Mouse (Mus musculus) Patski (cell line): Measurements from ENCODE around the gene Spp1. TPM values are rescaled to one million over a fixed set of nuclear protein-coding genes. Genes with fewer than 3 reads are reported as not detected.
A peak's percentile ranks its signal among the peaks of the same experiment; 100 is the strongest.

Experiments
- ATAC-seq: fragments of 100-300 bp; one replicate; pipeline ENCODE4 v1.8.0; 2021
- CTCF ChIA-PET: fragments of 350-600 bp; sonication (Branson Sonifier 250); formaldehyde crosslinking; loops from one replicate; lab custom pipeline; 2022; ENCODE audit warnings: inconsistent platforms; lab: Charles Lee
- POLR2A ChIA-PET: fragments of 350-600 bp; sonication (Branson Sonifier 250); formaldehyde crosslinking; loops from one replicate; lab custom pipeline; 2022; ENCODE audit warnings: antibody characterized with exemption, inconsistent platforms; lab: Charles Lee
- DNase-seq: peaks from one replicate; pipeline ENCODE4 v3.0.0-alpha.2; 2011; ENCODE audit warnings: low read depth, low spot score
- H3K27me3 ChIP-seq: fragments of 371-371 bp; one replicate; pipeline ENCODE4 v1.5.1; 2021
- CTCF ChIP-seq: fragments of 100-300 bp; IDR thresholded peaks from one replicate; pipeline ENCODE4 v1.5.1; 2021
- in situ Hi-C: fragments of 300-500 bp; cut with MboI; formaldehyde crosslinking; loops from 3 replicates; pipeline ENCODE4 v1.11.1; 2018; ENCODE audit warnings: low pct_unique_long_range_greater_than_20kb, mixed read lengths
- polyA plus RNA-seq: library from polyadenylated mRNA; unstranded; gene quantifications from one replicate; pipeline ENCODE4 v1.2.3, GENCODE M21; 2021

Gene Spp1
- polyA plus RNA-seq, 1 experiment from 2014 or later: 39,380 TPM

DNA sequence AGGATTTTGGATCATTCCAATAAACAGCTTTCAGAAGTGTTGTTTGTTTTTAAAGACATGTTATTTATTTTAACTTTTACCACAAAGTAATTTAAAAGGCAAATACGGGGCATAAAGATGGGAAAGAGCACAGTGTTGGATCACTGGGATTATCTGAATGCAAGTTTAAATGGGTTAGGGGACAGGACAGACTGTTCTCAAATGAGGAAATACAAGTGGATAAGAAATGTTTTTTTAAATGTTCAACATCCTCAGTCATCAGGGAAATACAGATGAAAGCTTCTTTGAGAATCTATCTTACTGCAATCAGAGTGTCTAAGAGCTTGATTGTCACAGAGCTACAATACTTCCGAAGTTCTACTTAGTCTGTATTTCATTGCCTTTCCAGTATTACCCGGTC lies 32.3 kb upstream of the Spp1 start:
- ATAC-seq: no peak
- no peak for TF ChIP-seq CTCF
- no peaks in the 10 kb centered on the region for H3K27me3 ChIP-seq
- POLR2A ChIA-PET: interaction anchor here (0.7 to 0.9 kb wide), 2 partner anchors 21 to 147 kb away, joined by 3 to 9 read pairs; no protein-coding TSS in a partner anchor
- in situ Hi-C loops: loop anchor here (5.0 to 25.0 kb wide), 3 partner anchors 35 to 1015 kb away; partner anchors contain the start of gene Spp1
- CTCF ChIA-PET: interaction anchor here (0.8 to 1.4 kb wide), 5 partner anchors 9 to 84 kb away, joined by 3 to 7 read pairs (median 3); partner anchors contain the start of gene Spp1
- no peak for DNase-seq

DNA sequence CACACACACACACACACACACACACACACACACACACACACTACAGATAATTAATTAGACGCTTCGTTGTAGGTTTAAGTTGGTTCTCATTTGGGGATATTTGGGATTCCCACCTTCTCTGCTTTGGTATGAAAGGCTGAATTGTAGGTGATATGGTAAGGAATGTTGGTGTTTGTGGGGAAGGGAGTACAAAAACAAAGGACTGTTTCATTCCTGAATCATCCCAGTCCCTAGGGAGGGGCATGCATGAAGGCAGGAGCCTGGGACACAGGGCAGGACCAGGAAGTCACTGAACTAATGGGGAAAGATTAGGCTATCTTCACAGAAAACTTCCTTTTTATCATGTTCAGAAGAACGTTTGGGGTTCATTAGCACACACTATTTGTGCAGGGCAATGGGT lies 31.6 kb upstream of the Spp1 start:
- H3K27me3 ChIP-seq: no peaks in the 10 kb centered on the region
- ChIA-PET CTCF (interaction anchor here (0.9 to 1.4 kb wide), 4 partner anchors 8 to 83 kb away, joined by 3 to 7 read pairs (median 3); partner anchors contain the start of gene Spp1), POLR2A (interaction anchor here (0.8 to 0.9 kb wide), 2 partner anchors 20 to 33 kb away, joined by 3 read pairs; no protein-coding TSS in a partner anchor)
- in situ Hi-C loops: loop anchor here (5.0 to 25.0 kb wide), 3 partner anchors 34 to 1016 kb away; partner anchors contain the start of gene Spp1
- TF ChIP-seq CTCF: no peak
- DNase-seq (no peak), ATAC-seq (no peak)

DNA sequence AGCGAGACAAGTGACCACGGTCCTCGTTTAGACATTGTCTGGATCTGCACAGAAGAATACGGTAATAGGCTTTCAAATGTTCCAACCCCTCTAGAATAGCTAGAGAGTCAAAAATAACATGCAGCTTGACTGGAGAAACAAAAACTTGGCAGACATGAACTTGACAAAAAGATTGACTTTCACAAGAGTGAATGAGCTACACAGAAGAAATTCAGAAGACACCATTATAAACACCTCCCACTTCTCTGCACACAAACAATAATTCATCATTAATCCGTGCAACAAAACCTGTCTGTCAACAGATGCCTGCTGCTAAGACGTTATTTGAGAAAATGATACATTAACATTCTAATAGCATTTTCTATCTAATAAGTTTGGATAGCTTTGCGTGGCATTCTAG lies 30.4 kb upstream of the Spp1 start:
- no peak for ATAC-seq
- POLR2A ChIA-PET: interaction anchor here (0.9 to 1.0 kb wide), 2 partner anchors 31 to 34 kb away, joined by 3 read pairs; no protein-coding TSS in a partner anchor
- no peak for TF ChIP-seq CTCF
- H3K27me3 ChIP-seq: no peaks in the 10 kb centered on the region
- in situ Hi-C loops: loop anchor here (5.0 to 25.0 kb wide), 3 partner anchors 33 to 1017 kb away; partner anchors contain the start of gene Spp1
- no peak for DNase-seq
- CTCF ChIA-PET: interaction anchor here (1.0 to 1.6 kb wide), 5 partner anchors 9 to 62 kb away, joined by 4 to 7 read pairs (median 5); no protein-coding TSS in a partner anchor

DNA sequence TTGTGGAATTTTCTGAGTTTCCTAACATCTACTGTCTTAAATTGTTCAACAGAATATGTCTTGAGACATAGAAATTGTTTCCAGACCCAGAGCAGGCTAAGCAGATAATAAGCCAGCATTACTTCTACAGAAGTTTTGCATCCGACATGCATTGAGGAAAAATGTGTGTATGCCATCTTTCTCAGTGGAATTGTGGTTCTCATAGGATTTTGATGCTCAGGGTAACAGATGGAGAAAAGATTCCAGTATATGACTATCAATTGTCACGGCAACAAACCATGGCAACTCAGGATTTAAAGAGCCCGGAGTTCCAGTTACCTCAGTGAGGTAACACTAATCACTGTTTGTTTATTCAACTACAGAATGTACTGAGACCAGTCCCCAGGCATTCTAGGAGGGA lies 29.9 kb upstream of the Spp1 start:
- no peak for ATAC-seq
- TF ChIP-seq CTCF: no peak
- CTCF ChIA-PET: interaction anchor here (1.3 to 1.7 kb wide), 4 partner anchors 9 to 59 kb away, joined by 3 to 7 read pairs (median 6); no protein-coding TSS in a partner anchor
- H3K27me3 ChIP-seq: no peaks in the 10 kb centered on the region
- no peak for DNase-seq
- POLR2A ChIA-PET: no interaction called here
- in situ Hi-C loops: loop anchor here (25.0 kb wide), 2 partner anchors 668 to 1018 kb away; no protein-coding TSS in a partner anchor

DNA sequence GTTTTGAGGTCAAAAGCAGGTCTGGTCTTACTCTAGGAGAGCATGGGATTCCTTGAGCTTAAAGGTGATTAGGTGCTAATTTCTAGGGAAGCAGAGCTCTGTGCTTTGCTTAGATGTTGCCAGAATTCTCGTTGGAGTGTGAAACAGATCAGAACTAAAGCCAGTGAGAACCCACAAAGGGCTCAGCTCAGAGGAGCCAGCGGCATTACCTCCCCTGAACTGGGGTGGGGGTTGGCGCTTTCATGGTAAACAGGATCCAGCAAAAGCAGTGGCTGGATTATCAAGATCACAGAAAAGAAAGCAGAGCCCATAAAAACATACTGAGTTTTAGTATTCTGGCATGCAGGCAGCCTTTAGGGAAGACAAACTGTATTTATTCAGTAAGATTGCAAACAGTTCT lies 28.2 kb upstream of the Spp1 start:
- no peak for TF ChIP-seq CTCF
- H3K27me3 ChIP-seq: no peaks in the 10 kb centered on the region
- in situ Hi-C loops: loop anchor here (25.0 kb wide), 2 partner anchors 669 to 1019 kb away; no protein-coding TSS in a partner anchor
- ATAC-seq (peak; percentile 32), DNase-seq (peak; percentile 75)
- ChIA-PET POLR2A (interaction anchor here (0.6 to 1.9 kb wide), 4 partner anchors 10 to 33 kb away, joined by 3 to 6 read pairs (median 4); no protein-coding TSS in a partner anchor), CTCF (interaction anchor here (0.6 to 2.2 kb wide), 12 partner anchors 8 to 64 kb away, joined by 3 to 11 read pairs (median 4); no protein-coding TSS in a partner anchor)

DNA sequence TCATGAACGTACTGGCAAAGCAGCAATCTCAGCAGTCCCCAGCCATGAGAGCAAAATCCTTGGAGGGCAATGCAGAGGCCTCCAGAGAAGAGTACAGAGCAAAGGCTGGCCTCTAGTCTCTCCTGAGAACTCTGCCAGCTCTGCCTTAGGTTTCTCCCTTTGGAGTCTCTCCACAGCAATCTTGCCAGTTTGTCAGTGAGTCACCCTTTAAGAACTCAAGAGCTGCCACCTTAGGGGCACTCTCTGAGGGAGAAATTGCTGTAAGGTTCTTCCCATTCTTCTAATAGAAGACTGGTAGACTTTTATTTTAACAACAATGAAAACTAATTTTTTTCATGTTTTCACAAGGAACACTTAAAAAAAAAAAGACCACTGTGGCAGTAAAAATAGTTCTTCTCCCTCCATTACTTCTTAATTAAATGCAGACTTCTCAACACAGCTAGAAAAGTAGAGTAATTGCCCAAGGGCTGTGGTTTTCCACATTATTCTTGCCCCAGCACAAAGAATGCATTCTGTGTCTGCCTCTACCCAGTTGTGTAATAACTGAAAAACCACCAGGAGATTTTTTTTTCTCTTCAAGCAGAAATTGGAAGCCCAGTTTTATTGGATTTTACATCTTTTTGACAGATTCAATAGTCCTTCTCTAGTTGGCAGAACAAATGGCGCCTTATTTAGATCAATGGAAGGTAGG lies 27.2 kb upstream of the Spp1 start:
- ChIA-PET CTCF (interaction anchor here (0.7 to 2.5 kb wide), 7 partner anchors 9 to 65 kb away, joined by 3 to 11 read pairs (median 6); partner anchors contain the start of gene Spp1), POLR2A (interaction anchor here (0.9 to 1.6 kb wide), 3 partner anchors 25 to 64 kb away, joined by 3 to 11 read pairs (median 3); no protein-coding TSS in a partner anchor)
- DNase-seq: peak; percentile 90
- in situ Hi-C loops: loop anchor here (25.0 kb wide), 2 partner anchors 670 to 1020 kb away; no protein-coding TSS in a partner anchor
- no peak for TF ChIP-seq CTCF
- no peaks in the 10 kb centered on the region for H3K27me3 ChIP-seq
- ATAC-seq: peak; percentile 98

DNA sequence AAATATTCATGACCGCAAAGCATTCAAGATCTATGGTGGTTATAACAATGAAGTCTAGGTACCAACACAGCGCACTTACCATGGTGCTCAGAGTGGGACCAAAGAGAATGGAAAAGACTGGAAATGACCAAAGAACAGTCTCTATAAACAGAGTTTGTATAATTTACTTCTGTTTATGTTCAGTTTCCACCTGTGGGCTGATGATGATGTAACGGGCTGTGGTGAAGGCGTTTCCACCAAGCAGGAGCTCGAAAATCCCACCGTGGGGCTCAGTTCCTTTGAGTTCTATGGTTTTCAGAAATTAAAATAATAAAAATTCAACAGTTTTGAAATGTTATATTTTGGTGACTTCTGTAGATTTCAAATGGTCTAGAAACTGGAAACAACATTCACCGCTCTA lies 26.4 kb upstream of the Spp1 start:
- CTCF ChIA-PET: interaction anchor here (1.1 to 2.5 kb wide), 6 partner anchors 10 to 63 kb away, joined by 3 to 7 read pairs (median 4); no protein-coding TSS in a partner anchor
- in situ Hi-C loops: loop anchor here (25.0 kb wide), 2 partner anchors 671 to 1021 kb away; no protein-coding TSS in a partner anchor
- POLR2A ChIA-PET: interaction anchor here (0.9 to 2.0 kb wide), 7 partner anchors 9 to 31 kb away, joined by 3 to 11 read pairs (median 3); no protein-coding TSS in a partner anchor
- TF ChIP-seq CTCF: no peak
- H3K27me3 ChIP-seq: no peaks in the 10 kb centered on the region
- ATAC-seq (no peak), DNase-seq (no peak)

DNA sequence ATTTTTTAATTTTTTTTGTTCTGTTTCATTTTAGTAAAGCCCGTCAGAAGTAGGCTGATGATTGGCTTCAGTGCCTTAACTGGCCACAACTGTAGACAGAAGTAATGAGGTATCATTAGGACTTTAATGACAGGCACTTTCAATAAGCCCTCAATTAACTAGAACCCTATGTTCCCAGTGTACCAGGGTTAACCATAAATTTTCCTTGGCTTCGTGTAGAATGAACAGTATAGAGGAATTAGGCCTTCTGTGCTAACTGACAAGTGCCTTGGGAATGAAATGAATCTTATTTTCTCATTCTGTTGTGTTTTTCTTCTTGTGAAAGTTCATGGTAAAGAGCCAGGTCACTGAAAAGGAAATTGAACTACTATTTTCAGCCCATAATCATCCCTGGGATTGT lies 18.9 kb upstream of the Spp1 start:
- no peak for TF ChIP-seq CTCF
- ChIA-PET POLR2A (no interaction called here), CTCF (interaction anchor here (1.3 kb wide), 1 partner anchor 22 kb away, joined by 3 read pairs; no protein-coding TSS in a partner anchor)
- no peaks in the 10 kb centered on the region for H3K27me3 ChIP-seq
- ATAC-seq: no peak
- in situ Hi-C loops: loop anchor here (25.0 kb wide), 2 partner anchors 679 to 1029 kb away; no protein-coding TSS in a partner anchor
- no peak for DNase-seq

DNA sequence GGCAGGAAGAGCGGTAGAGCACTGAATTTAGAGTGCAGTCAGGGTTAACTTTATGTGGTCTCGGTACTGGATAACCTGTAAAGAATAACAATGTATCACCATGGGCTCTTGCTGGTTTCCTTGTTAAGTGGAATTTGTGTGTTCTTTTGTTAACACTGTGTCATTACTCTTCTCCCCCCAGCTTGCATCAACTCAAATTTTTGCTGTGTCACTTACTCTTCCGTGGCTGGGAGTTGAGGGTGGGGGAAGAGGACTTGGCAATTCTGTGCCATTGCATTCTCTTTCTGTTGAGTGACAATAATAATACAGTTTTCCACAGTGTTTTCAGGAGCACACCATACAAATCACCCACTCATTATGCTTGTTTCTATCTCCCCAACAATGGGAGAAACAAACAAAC lies 17.9 kb upstream of the Spp1 start:
- no peak for DNase-seq
- in situ Hi-C loops: loop anchor here (25.0 kb wide), 2 partner anchors 680 to 1030 kb away; no protein-coding TSS in a partner anchor
- ChIA-PET POLR2A (no interaction called here), CTCF (no interaction called here)
- no peaks in the 10 kb centered on the region for H3K27me3 ChIP-seq
- no peak for ATAC-seq
- no peak for TF ChIP-seq CTCF

DNA sequence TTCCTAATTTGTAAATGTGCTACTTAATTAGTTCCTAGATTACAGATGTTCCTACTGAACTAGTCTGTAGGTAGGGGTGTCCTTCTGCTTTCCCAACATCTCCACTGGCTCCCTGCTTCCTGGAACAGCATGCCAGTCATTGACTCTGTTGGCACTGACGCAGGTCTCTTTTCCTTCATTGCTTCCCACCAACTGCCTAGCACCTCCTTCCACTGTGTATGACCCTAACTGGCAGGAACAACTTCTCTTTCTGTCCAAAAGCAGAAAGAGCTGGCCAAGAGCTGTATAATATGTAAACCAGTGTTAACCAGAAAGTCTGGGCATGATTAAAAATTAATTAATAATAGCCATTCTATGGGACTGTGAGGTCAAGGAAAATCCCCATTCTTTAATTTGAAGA lies 17.2 kb upstream of the Spp1 start:
- no peak for TF ChIP-seq CTCF
- ATAC-seq: no peak
- ChIA-PET POLR2A (no interaction called here), CTCF (interaction anchor here (2.3 kb wide), 1 partner anchor 9 kb away, joined by 7 read pairs; no protein-coding TSS in a partner anchor)
- no peaks in the 10 kb centered on the region for H3K27me3 ChIP-seq
- DNase-seq: no peak
- in situ Hi-C loops: loop anchor here (25.0 kb wide), 2 partner anchors 680 to 1030 kb away; no protein-coding TSS in a partner anchor
